Mouse (Mus musculus): ENCODE data around the gene Neurod2. TPM values are rescaled to one million over a fixed set of nuclear protein-coding genes. Genes with fewer than 3 reads are reported as not detected.

Gene Neurod2
- total RNA-seq, 2 experiments from 2014 or later, result not detected

- no peak for DNase-seq
- intact Hi-C loops (cut with DNase I), result no loop called here
These were observed 4.7 kb upstream of the Neurod2 start for GRCm38 (mm10) chr11:98333981-98334741.

DNA sequence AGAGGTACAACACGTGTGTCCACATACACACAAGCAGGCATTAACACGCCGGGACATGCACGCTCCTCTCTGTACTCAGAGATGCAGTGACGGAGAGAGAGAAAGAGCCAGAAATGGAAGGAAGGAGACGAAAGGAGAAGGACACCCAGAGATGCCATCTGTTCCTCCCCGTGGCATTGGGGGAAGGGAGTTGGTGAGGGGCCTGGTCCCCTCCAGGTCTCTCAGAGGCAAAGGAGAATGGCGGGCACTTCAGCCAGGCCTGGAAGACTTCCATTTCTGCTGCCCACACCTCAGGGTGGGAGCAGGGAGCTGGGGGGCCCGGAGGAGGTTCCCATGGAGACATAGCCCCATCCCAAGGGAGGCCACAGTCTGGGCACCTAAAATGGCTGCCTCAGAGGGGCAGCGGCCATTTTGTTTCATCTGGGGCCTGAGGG, 3.8 kb upstream of the Neurod2 start:
- no peak for DNase-seq
- intact Hi-C loops (cut with DNase I), result no loop called here

GRCm38 (mm10) chr11:98332841-98333240, 3.4 kb upstream of the Neurod2 start:
- DNase-seq, result no peak
- intact Hi-C loops (cut with DNase I), result no loop called here

GRCm38 (mm10) chr11:98332186-98332585, 2.7 kb upstream of the Neurod2 start:
- no peak for DNase-seq
- intact Hi-C loops (cut with DNase I), result no loop called here

GRCm38 (mm10) chr11:98331401-98331800, 2.0 kb upstream of the Neurod2 start:
- DNase-seq, result no peak
- intact Hi-C loops (cut with DNase I), result no loop called here

DNA sequence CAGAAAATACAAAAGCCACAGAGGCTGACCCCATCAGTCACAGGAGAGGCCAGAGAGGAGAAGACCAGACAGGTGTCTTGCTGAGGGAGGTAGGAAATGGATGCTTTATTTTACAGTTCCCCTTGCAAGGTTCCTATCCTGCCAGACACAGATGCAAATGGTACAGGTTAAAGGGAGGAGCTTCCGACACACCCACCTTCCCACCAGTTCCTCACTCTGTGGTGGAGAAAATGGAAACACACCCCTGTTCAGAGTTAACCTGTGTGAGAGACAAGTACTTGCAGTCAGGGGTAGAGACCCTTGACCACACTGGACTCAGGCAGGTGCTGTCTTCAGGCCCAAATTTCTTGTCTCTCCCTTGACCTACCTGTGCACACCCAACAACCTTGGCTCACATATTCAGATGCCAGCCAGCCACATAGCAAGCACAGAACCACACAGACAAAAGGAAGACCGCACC, 1.3 kb upstream of the Neurod2 start:
- intact Hi-C loops (cut with DNase I), result no loop called here
- no peak for DNase-seq

DNA sequence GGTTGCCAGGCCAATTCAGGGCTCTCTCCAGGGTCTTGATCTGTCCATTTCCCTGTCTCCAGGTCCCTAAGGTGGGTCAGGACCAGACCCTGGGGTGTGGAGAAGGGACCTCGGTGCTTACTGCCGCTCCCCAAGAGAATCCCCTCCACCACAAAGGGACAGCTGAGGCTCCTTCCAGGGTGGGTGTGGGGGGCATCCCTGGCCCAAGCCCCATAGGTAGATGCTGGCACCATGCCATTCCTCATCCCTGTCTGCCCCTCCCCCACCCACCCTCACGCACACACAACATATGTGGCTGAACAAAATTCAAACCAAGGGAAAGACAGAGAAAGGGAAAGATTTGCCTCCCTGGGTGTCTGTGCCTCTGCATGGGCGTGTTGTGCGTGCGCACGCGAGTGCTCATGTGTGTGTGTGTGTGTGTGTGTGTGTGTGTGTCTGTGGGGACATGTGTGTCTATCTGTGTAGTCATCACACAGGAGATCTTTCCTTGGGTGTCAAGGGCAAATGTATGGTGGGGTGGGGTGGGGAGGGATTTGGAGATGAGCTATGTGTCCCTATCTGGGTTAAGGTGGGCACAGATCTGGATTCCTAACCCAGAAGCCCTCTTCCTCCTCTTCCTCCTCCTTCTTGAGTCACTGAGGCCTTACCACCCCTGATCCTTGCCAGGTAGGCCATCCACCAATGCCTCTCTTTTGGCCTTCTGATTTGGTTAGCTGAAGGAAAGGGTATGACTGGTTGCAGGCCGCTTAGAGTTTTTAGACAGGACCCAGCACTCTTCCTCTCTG, 704 bp upstream of the Neurod2 start:
- intact Hi-C loops (cut with DNase I), result no loop called here
- DNase-seq, result no peak

DNA sequence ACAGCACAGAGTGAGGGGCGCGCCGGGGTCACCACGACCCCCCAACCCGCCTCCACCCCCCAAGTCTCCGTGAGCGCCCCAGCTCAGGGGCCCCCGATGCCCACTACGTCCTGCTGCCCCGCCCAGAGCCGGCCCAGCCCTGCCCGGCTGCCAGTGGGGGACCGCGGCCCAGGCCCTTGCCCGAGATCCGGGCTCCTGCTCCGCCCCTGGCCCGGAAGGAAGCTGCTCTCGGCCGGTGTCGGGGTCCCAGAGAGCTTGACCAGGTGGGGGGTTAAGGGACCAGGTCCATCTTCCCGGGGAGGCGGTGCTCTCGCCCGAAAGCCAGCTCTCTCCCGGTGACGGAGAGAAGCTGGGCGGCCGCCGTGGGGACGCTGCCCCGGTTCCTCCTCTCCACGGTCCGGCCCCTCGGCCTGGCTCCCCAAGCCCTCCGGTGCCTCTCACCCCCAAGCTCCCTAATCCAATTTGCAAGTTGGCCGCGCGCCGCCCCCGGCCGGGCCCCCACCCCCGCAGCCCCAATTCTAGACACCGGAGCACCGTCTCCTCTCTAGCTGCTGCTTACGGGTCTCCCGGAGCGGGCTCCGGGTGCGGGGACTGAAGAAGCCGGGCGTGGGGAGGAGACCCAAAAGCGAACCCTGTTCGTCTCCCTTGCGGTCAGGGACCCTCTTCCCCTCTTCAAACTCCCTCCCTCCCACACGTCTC, 928 bp downstream of the Neurod2 start:
- DNase-seq, result no peak
- intact Hi-C loops (cut with DNase I), result no loop called here

DNA sequence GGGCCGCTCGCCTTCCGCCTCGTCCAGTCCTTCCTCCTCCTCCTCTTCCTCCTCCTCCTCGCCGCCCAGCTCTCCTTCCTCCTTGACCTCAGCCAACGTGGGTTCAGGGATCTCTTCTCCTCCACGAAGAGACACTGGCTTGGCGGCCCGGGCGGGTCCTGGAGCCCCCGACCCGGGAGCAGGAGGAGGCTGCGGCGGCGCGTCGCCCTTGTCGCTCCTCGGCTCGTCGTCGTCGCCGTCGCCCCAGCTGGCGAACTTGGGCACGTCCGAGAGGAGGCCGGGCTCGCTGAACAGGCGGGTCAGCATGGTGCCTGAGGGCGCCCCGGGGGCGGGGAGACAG, 1.4 kb downstream of the Neurod2 start:
- intact Hi-C loops (cut with DNase I), result no loop called here
- no peak for DNase-seq

- no peak for DNase-seq
- intact Hi-C loops (cut with DNase I), result no loop called here
These were observed 2.1 kb downstream of the Neurod2 start for GRCm38 (mm10) chr11:98327136-98328030.

GRCm38 (mm10) chr11:98326741-98327135, 2.7 kb downstream of the Neurod2 start:
- DNase-seq, result no peak
- intact Hi-C loops (cut with DNase I), result no loop called here

- DNase-seq, result no peak
- intact Hi-C loops (cut with DNase I), result no loop called here
These were observed 3.6 kb downstream of the Neurod2 start for GRCm38 (mm10) chr11:98325821-98326218.

DNA sequence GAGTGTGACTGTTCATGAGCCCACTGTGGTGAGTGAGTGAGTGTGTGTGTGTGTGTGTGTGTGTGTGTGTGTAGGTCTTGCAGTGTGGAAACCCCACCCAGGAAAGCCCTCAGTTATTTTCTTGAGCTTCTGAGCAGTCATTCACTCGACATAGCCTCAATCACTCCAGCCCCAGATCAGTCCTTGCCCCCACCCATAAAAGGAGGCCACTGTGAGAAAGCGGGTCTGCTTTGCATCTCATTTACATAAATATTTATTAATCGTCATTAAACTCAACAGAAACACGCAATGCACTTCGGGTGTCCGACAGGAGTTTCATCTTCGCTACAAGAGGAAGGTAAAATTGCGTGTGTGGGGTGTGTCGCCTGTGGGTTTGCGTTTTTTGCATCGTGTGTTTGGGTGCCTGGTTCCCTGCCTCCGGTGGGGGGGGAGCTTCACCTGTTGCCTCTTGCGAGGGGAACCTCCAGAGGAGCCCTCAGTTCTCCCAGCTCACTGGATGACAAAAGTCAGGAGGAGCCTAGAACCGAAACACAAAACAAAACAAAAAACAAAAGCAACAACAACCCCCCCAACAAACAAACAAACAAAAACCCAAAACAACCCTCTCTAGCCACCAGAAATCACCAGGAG, 4.1 kb downstream of the Neurod2 start:
- DNase-seq, result no peak
- intact Hi-C loops (cut with DNase I), result no loop called here

GRCm38 (mm10) chr11:98323933-98324332, 5.5 kb downstream of the Neurod2 start:
- DNase-seq, result no peak
- intact Hi-C loops (cut with DNase I), result no loop called here

GRCm38 (mm10) chr11:98323136-98323866, 6.1 kb downstream of the Neurod2 start:
- no peak for DNase-seq
- intact Hi-C loops (cut with DNase I), result no loop called here

DNA sequence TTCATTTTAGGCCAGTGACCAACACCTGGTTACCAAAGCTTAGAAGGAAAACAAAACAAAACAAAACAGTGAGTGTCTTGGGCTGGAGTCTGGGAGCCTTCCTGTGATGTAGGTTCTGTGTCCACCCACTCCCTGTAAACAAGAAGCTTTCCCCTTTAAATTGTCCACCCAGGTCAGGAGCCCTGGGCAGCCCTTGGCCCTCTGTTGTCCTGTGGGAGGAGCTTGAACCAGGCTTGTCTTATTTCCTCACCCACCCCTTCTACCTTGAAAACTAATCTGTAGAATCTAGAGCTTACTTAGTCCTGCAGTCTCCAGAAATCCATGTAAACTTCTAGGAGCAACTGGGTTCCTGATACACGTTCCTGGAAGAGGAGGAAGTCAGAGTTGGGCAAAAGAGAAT, 7.3 kb downstream of the Neurod2 start:
- DNase-seq, result no peak
- intact Hi-C loops (cut with DNase I), result no loop called here

- DNase-seq, result no peak
- intact Hi-C loops (cut with DNase I), result no loop called here
These were observed 7.8 kb downstream of the Neurod2 start for GRCm38 (mm10) chr11:98321677-98322003.

DNA sequence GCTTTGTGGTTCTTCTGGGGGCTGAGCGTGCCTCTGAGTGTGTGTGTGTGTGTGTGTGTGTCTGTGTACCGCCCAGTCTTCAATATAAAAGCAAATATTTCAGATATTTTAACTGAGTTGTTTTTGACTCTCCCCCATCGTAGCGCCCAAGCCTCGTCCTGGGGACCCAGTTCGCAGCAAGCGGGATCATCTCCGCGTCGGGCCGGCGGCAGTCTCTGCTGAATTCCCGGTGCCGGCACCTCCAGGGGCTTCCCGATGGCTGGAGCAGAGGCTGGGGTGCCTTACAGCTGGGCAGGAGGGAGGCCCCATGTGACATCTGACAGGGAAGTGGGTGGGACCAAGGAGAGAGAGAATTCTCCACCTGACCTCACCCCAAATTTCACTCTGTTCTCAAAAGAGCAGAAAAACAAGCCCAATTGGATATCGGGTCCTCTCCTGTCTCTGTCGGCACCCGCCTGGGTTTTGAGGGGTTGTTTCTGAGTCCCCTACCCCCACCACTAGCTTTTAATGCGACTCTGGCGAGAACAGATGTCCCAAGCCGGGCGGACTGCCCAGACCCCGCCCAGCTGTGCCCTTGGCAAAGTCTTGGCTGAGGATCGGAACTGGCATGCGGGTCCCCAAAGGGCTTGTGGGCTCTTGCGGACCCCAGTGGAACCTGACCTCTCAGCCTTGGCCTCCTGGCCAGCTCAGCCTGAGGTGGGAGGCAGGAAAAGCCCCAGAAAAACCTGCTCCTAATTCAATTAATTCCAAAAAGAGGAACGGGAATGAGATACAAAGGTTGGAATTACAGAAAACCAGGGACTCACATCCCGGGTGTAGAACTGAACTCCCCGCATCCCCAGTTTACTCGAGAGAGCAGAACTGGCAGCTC, 8.4 kb downstream of the Neurod2 start:
- DNase-seq, result no peak
- intact Hi-C loops (cut with DNase I), result no loop called here

GRCm38 (mm10) chr11:98320381-98320780, 9.1 kb downstream of the Neurod2 start:
- DNase-seq, result no peak
- intact Hi-C loops (cut with DNase I), result no loop called here
